Mouse (Mus musculus): ENCODE results near the gene Trim45. TPM values are rescaled to one million over a fixed set of nuclear protein-coding genes. Genes with fewer than 3 reads are reported as not detected.

The Trim45 gene
- total and polyA plus RNA-seq, 3 experiments: 2.7 to 10.3 (median 9.6) TPM

DNA sequence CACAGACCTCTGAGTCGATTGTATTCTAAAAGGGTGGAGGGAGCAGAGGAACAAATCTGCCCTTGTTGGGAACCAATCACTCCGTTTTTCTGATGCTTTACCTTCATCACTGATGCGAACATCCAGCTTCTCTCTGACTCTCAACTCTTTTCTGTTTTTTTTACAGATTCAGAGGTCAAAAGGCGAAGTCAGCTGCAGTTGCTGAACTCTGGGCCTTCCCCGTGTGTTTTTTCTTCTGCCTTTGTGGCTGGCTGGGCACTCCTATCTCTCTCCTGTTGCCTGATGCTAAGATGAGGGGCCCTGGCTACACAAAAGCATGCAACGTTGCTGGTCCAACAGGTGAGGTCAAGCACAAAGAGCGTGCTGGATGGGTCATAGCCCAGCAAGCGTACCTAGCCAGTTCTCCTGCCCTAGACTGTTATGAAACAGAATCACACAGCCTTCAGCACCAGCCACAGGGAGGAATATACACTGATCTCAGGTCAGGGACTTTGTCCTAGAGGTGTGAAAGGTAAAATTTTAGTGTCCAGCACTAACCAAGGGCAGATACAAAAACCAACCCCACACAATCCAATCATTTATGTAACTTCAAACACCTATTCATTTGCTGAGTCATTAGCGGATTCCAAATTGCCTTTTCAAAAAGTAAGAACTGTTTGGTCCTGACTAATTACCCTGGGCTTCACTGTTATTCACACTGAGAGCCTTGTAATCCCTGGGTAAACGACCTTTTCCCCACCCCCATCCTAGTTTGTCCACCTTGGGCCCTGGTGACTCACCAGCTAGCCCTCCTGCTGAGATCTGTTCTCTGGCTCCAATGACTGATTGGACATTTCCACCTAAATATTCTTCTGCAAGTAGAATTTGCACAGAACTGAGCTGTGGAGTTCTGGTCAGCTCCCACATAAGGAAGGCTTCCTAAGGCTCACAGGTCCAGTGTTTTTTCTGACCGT, 29.3 kb upstream of the Trim45 start:
- WGBS: 70% methylated on average over 11 of the region's 11 CpGs

DNA sequence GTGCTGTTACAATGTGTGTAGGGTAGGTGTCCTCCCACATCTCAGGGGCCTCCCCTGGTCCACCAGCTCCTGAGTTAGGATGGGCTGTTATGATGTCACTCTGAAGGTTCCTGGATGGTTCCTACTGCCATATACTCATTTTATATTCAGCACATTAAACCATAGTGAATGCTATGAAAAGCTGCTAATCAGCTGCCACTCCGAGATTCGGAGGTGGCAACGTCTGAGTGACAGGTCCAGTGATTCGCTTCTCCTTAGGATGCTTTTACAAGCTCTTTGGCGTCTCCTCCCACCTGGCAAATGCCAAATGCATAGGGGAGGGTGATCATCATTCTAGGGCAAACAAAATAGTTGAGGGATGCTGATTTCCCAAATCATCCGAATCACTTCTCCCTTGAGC, 26.5 kb upstream of the Trim45 start:
- no peaks in the 10 kb centered on the region for H3K4me1 ChIP-seq (ENCODE audit: control insufficient read depth, insufficient read depth, low read length)
- no peak overlapping the region for H3K9ac ChIP-seq (ENCODE audit: low read depth, low read length)
- H3K27ac ChIP-seq: no peak overlapping the region
- TF ChIP-seq EP300 (IDR thresholded peaks at IDR 0.05; ENCODE audit: insufficient read depth, low read depth, low read length) (no peak), CTCF (IDR thresholded peaks at IDR 0.05) (no peak), POLR2A (IDR thresholded peaks at IDR 0.05; ENCODE audit: insufficient read depth, low read depth, low read length) (no peak)
- no peak for DNase-seq
- H3K27me3 ChIP-seq (ENCODE audit: control insufficient read depth, insufficient read depth, low read length): no peaks in the 10 kb centered on the region
- intact Hi-C loops (cut with DNase I): no loop called here
- H3K79me2 ChIP-seq (replicated peaks; ENCODE audit: control insufficient read depth, insufficient read depth, low read length): no peaks in the 10 kb centered on the region
- 79% methylated on average over 6 of the region's 6 CpGs for WGBS
- H3K36me3 ChIP-seq (ENCODE audit: control insufficient read depth, insufficient read depth, low read length): no peaks in the 10 kb centered on the region
- no peak overlapping the region for H3K4me3 ChIP-seq

More for the DNA sequence above, 29.3 kb upstream of the Trim45 start:
- H3K36me3 ChIP-seq (ENCODE audit: control insufficient read depth, insufficient read depth, low read length): no peaks in the 10 kb centered on the region
- DNase-seq: no peak
- intact Hi-C loops (cut with DNase I): no loop called here
- H3K27ac ChIP-seq: no peak overlapping the region
- H3K9ac ChIP-seq (ENCODE audit: low read depth, low read length): no peak overlapping the region
- TF ChIP-seq POLR2A (IDR thresholded peaks at IDR 0.05; ENCODE audit: insufficient read depth, low read depth, low read length) (no peak), EP300 (IDR thresholded peaks at IDR 0.05; ENCODE audit: insufficient read depth, low read depth, low read length) (no peak), CTCF (IDR thresholded peaks at IDR 0.05) (no peak)
- no peaks in the 10 kb centered on the region for H3K4me1 ChIP-seq (ENCODE audit: control insufficient read depth, insufficient read depth, low read length)
- no peaks in the 10 kb centered on the region for H3K27me3 ChIP-seq (ENCODE audit: control insufficient read depth, insufficient read depth, low read length)
- H3K79me2 ChIP-seq (replicated peaks; ENCODE audit: control insufficient read depth, insufficient read depth, low read length): no peaks in the 10 kb centered on the region
- H3K4me3 ChIP-seq: no peak overlapping the region

DNA sequence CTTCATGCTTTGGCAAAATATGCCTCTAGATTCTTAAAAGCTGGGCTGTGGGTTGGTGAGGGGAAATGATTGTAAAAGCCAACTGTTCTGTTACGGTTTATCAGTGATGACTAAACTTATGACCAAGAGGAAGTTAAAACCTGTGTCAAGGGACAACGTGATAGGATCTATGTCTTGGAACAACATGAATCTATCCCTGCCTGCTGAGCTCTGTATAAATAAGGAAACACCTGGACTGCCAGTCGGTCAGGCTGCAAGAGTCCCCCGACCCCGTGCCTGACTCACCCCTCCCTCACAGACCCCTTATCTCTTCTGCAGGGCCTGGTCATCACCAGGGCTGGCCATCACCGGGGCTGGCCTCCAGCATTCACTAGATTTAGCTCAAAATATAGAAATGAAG, 15.9 kb upstream of the Trim45 start:
- 16% methylated on average over 6 of the region's 6 CpGs for WGBS
- no peaks in the 10 kb centered on the region for H3K27me3 ChIP-seq (ENCODE audit: control insufficient read depth, insufficient read depth, low read length)
- H3K4me1 ChIP-seq (ENCODE audit: control insufficient read depth, insufficient read depth, low read length): no peaks in the 10 kb centered on the region
- intact Hi-C loops (cut with DNase I): no loop called here
- DNase-seq: no peak
- TF ChIP-seq CTCF (IDR thresholded peaks at IDR 0.05) (no peak), EP300 (IDR thresholded peaks at IDR 0.05; ENCODE audit: insufficient read depth, low read depth, low read length) (no peak), POLR2A (IDR thresholded peaks at IDR 0.05; ENCODE audit: insufficient read depth, low read depth, low read length) (no peak)
- no peak overlapping the region for H3K4me3 ChIP-seq
- H3K79me2 ChIP-seq (replicated peaks; ENCODE audit: control insufficient read depth, insufficient read depth, low read length): no peaks in the 10 kb centered on the region
- H3K36me3 ChIP-seq (ENCODE audit: control insufficient read depth, insufficient read depth, low read length): no peaks in the 10 kb centered on the region
- no peak overlapping the region for H3K9ac ChIP-seq (ENCODE audit: low read depth, low read length)
- H3K27ac ChIP-seq: no peak overlapping the region

DNA sequence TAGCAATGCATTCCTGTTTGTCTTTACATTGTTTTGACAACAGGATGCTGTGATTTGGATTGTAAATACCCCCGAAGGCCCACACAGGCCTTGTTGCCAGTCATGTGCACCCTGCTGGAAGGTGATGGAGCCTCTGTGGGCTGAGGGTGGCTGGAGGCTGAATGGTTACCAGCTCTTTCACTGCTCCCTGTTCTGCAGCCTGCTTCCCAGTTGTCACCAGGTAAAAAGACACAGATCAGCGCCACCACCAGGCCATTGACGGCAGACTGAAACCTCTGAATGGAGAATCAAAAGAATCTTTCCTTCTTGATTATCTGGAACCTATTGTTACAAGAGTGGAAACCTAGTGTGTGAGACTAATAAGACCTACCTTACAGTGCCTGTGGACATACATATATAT, 15.1 kb upstream of the Trim45 start:
- Histone ChIP-seq H3K9ac (ENCODE audit: low read depth, low read length) (no peak overlapping the region), H3K79me2 (replicated peaks; ENCODE audit: control insufficient read depth, insufficient read depth, low read length) (no peaks in the 10 kb centered on the region), H3K27ac (no peak overlapping the region), H3K36me3 (ENCODE audit: control insufficient read depth, insufficient read depth, low read length) (no peaks in the 10 kb centered on the region), H3K4me3 (no peak overlapping the region), H3K27me3 (ENCODE audit: control insufficient read depth, insufficient read depth, low read length) (no peaks in the 10 kb centered on the region), H3K4me1 (ENCODE audit: control insufficient read depth, insufficient read depth, low read length) (no peaks in the 10 kb centered on the region)
- intact Hi-C loops (cut with DNase I): no loop called here
- DNase-seq: no peak
- 39% methylated on average over 3 of the region's 3 CpGs for WGBS
- TF ChIP-seq CTCF (IDR thresholded peaks at IDR 0.05) (peak; percentile 57), POLR2A (IDR thresholded peaks at IDR 0.05; ENCODE audit: insufficient read depth, low read depth, low read length) (no peak)

DNA sequence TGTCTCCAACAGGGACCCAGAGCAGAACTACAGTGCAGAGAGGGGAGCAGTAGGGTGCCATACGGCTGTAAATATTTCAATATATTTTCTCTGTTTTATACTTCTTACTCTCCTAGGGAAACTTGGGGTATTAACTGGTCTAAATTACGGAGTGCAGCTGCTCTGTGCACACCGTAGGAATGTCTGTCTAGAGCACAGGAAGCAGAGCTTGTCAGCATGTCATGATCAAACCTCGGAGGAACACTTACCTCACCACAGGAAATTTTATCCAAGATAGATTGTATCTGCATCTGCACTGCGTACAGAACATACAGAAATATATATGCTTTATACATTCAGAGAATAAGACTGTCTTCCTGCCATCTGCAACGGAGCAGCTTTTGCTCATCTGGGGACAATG, 13.4 kb upstream of the Trim45 start:
- intact Hi-C loops (cut with DNase I): loop anchor here (2.0 kb wide), 1 partner anchor 140 kb away; no protein-coding TSS in a partner anchor
- TF ChIP-seq CTCF (IDR thresholded peaks at IDR 0.05) (no peak), EP300 (IDR thresholded peaks at IDR 0.05; ENCODE audit: insufficient read depth, low read depth, low read length) (no peak), POLR2A (IDR thresholded peaks at IDR 0.05; ENCODE audit: insufficient read depth, low read depth, low read length) (no peak)
- H3K4me1 ChIP-seq (ENCODE audit: control insufficient read depth, insufficient read depth, low read length): no peaks in the 10 kb centered on the region
- no peak overlapping the region for H3K9ac ChIP-seq (ENCODE audit: low read depth, low read length)
- no peak overlapping the region for H3K27ac ChIP-seq
- WGBS: 20% methylated on average over 6 of the region's 6 CpGs
- H3K27me3 ChIP-seq (ENCODE audit: control insufficient read depth, insufficient read depth, low read length): no peaks in the 10 kb centered on the region
- no peaks in the 10 kb centered on the region for H3K79me2 ChIP-seq (replicated peaks; ENCODE audit: control insufficient read depth, insufficient read depth, low read length)
- H3K36me3 ChIP-seq (ENCODE audit: control insufficient read depth, insufficient read depth, low read length): no peaks in the 10 kb centered on the region
- no peak for DNase-seq
- H3K4me3 ChIP-seq: no peak overlapping the region

DNA sequence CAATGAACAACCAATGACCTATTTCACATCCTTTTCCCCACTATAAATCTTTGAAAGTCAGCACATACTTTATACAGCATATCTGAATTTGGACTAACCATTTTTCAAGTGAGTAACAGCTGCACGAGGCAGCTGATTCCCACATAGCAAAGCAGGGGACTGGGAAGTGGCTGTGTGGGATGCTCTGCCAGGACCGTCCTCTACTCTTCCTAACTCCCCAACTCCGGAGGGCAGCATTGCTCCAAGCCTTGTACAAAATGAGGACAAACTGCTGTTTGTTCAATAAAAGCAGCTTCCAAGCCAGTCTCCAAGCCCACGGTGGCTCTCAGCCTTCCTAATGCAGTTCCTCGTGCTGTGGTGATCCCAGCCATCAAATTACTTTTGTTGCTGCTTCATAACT, 11.4 kb upstream of the Trim45 start:
- 57% methylated on average over 5 of the region's 5 CpGs for WGBS
- Histone ChIP-seq H3K27me3 (ENCODE audit: control insufficient read depth, insufficient read depth, low read length) (no peaks in the 10 kb centered on the region), H3K36me3 (ENCODE audit: control insufficient read depth, insufficient read depth, low read length) (no peaks in the 10 kb centered on the region), H3K9ac (ENCODE audit: low read depth, low read length) (no peak overlapping the region), H3K4me1 (ENCODE audit: control insufficient read depth, insufficient read depth, low read length) (no peaks in the 10 kb centered on the region), H3K27ac (no peak overlapping the region), H3K79me2 (replicated peaks; ENCODE audit: control insufficient read depth, insufficient read depth, low read length) (no peaks in the 10 kb centered on the region), H3K4me3 (no peak overlapping the region)
- no peak for DNase-seq
- TF ChIP-seq EP300 (IDR thresholded peaks at IDR 0.05; ENCODE audit: insufficient read depth, low read depth, low read length): no peak
- TF ChIP-seq CTCF (IDR thresholded peaks at IDR 0.05): no peak
- TF ChIP-seq POLR2A (IDR thresholded peaks at IDR 0.05; ENCODE audit: insufficient read depth, low read depth, low read length): no peak
- intact Hi-C loops (cut with DNase I): no loop called here

Data from heart, adult 2 months (tissue).